In genomic region chr9:107675671-107676301, GRCm38 (mm10) we compare ENCODE assay signal across 9 mouse cellular contexts. TPM values are rescaled to one million over a fixed set of nuclear protein-coding genes. Genes with fewer than 3 reads are reported as not detected.
DNase-seq lines count a peak whose midpoint lies in the region; ATAC-seq lines count a peak whose summit lies in the region.
"Had no signal": no experiment of that assay in that cellular context is flagged by ENCODE, and none has a peak within 500 bp of the region (broad histone marks: within the 10 kb centered on the region; RNA-seq: fewer than 3 reads in every experiment).

No protein-coding gene starts in this region.

- H3K4me1 ChIP-seq in erythroblast, embryonic 14.5 days (ENCODE audit: control insufficient read depth): peaks cover 15% of the 10 kb centered on the region
- H3K4me1 ChIP-seq in embryonic facial prominence, embryonic 10.5 days: peaks cover 27% of the 10 kb centered on the region
- peaks cover 20% of the 10 kb centered on the region for H3K4me1 ChIP-seq in heart, embryonic 10.5 days
- H3K4me1 ChIP-seq in kidney, embryonic 14.5 days (ENCODE audit: control insufficient read depth, insufficient read depth, low read length): peaks cover 11% of the 10 kb centered on the region; the same call in 1 of the 2 replicates
- H3K4me1 ChIP-seq in liver, embryonic 13.5 days (replicated peaks): peaks cover 24% of the 10 kb centered on the region
- 0 out of 2 replicates have a peak, but pooled peaks cover 3% of the 10 kb centered on the region for H3K4me1 ChIP-seq in stomach, embryonic 16.5 days (ENCODE audit: control insufficient read depth, insufficient read depth, low read length)

- H3K27me3 ChIP-seq in erythroblast, embryonic 14.5 days (ENCODE audit: control insufficient read depth): peaks cover 56% of the 10 kb centered on the region
- peaks cover 60% of the 10 kb centered on the region for H3K27me3 ChIP-seq in embryonic facial prominence, embryonic 10.5 days (replicated peaks; ENCODE audit: low read depth, poor library complexity, severe bottlenecking)
- H3K27me3 ChIP-seq in heart, embryonic 10.5 days (ENCODE audit: insufficient read depth, poor library complexity, severe bottlenecking): peaks cover 64% of the 10 kb centered on the region
- peaks cover 24% of the 10 kb centered on the region for H3K27me3 ChIP-seq in kidney, embryonic 14.5 days (ENCODE audit: control insufficient read depth, insufficient read depth, low read length)
- peaks cover 67% of the 10 kb centered on the region for H3K27me3 ChIP-seq in liver, embryonic 13.5 days
- peaks cover 15% of the 10 kb centered on the region for H3K27me3 ChIP-seq in stomach, embryonic 16.5 days (ENCODE audit: control insufficient read depth, insufficient read depth, low read length)
- H3K27me3 ChIP-seq: Patski had no signal

- H3K9me3 ChIP-seq in erythroblast, embryonic 14.5 days (ENCODE audit: control insufficient read depth, low read length): no peaks in the 10 kb centered on the region
- no peaks in the 10 kb centered on the region for H3K9me3 ChIP-seq in embryonic facial prominence, embryonic 10.5 days
- no peaks in the 10 kb centered on the region for H3K9me3 ChIP-seq in heart, embryonic 10.5 days
- no peaks in the 10 kb centered on the region for H3K9me3 ChIP-seq in kidney, embryonic 14.5 days (ENCODE audit: control insufficient read depth, low read length)
- no peaks in the 10 kb centered on the region for H3K9me3 ChIP-seq in liver, embryonic 13.5 days (replicated peaks)
- no peaks in the 10 kb centered on the region for H3K9me3 ChIP-seq in stomach, embryonic 16.5 days (replicated peaks; ENCODE audit: control insufficient read depth, low read length)

- 0 out of 2 replicates have a peak overlapping the region, but pooled peaks have one; percentile 40 for H3K9ac ChIP-seq in kidney, embryonic 14.5 days (ENCODE audit: low read depth, low read length)
- H3K9ac ChIP-seq in liver, embryonic 13.5 days: no peak overlapping the region
- H3K9ac ChIP-seq in stomach, embryonic 16.5 days (ENCODE audit: low read length): peak overlapping the region; percentile 49

- peak; percentile 90 for DNase-seq in embryonic facial prominence, embryonic 10.5 days (ENCODE audit: low spot score)
- peak; percentile 88 for DNase-seq in heart, embryonic 10.5 days (ENCODE audit: low spot score)
- DNase-seq in liver, embryonic 13.5 days: peak; percentile 38
- peak; percentile 82 for DNase-seq in neural tube, embryonic 10.5 days (ENCODE audit: extremely low spot score, low spot score)

- peak overlapping the region; percentile 5 for H3K4me3 ChIP-seq in erythroblast, embryonic 14.5 days (replicated peaks)
- H3K4me3 ChIP-seq in embryonic facial prominence, embryonic 10.5 days: peak overlapping the region; percentile 52
- peak overlapping the region; percentile 55 for H3K4me3 ChIP-seq in heart, embryonic 10.5 days
- peak overlapping the region; percentile 26 for H3K4me3 ChIP-seq in kidney, embryonic 14.5 days (ENCODE audit: low read length)
- peak overlapping the region; percentile 31 for H3K4me3 ChIP-seq in liver, embryonic 13.5 days (replicated peaks)
- peak overlapping the region; percentile 35 for H3K4me3 ChIP-seq in stomach, embryonic 16.5 days (replicated peaks; ENCODE audit: low read length)

- peak overlapping the region; percentile 54 for H3K4me2 ChIP-seq in kidney, embryonic 14.5 days (replicated peaks; ENCODE audit: low read depth, low read length)
- H3K4me2 ChIP-seq in liver, embryonic 13.5 days: peak overlapping the region; percentile 51
- H3K4me2 ChIP-seq in stomach, embryonic 16.5 days (ENCODE audit: low read depth, low read length): peak overlapping the region; percentile 57

- no peaks in the 10 kb centered on the region for H3K36me3 ChIP-seq in erythroblast, embryonic 14.5 days (ENCODE audit: control insufficient read depth)
- H3K36me3 ChIP-seq in embryonic facial prominence, embryonic 10.5 days (replicated peaks): no peaks in the 10 kb centered on the region
- H3K36me3 ChIP-seq in heart, embryonic 10.5 days: no peaks in the 10 kb centered on the region
- H3K36me3 ChIP-seq in kidney, embryonic 14.5 days (ENCODE audit: control insufficient read depth, insufficient read depth, low read length): no peaks in the 10 kb centered on the region
- no peaks in the 10 kb centered on the region for H3K36me3 ChIP-seq in liver, embryonic 13.5 days
- H3K36me3 ChIP-seq in stomach, embryonic 16.5 days (ENCODE audit: control insufficient read depth, insufficient read depth, low read length): no peaks in the 10 kb centered on the region

- H3K27ac ChIP-seq in embryonic facial prominence, embryonic 10.5 days (replicated peaks): no peak overlapping the region; the same call in 1 of the 2 replicates
- peak overlapping the region; percentile 11; the same call in 1 of the 2 replicates for H3K27ac ChIP-seq in heart, embryonic 10.5 days
- H3K27ac ChIP-seq in kidney, embryonic 14.5 days (ENCODE audit: low read depth, low read length): no peak overlapping the region
- H3K27ac ChIP-seq in liver, embryonic 13.5 days: no peak overlapping the region
- no peak overlapping the region for H3K27ac ChIP-seq in stomach, embryonic 16.5 days (ENCODE audit: low read length)

- WGBS in embryonic facial prominence, embryonic 10.5 days: under 1% methylated on average over 39 of the region's 39 CpGs
- under 1% methylated on average over 39 of the region's 39 CpGs for WGBS in heart, embryonic 10.5 days
- WGBS in kidney, embryonic 14.5 days: 1% methylated on average over 39 of the region's 39 CpGs
- 1% methylated on average over 39 of the region's 39 CpGs for WGBS in liver, embryonic 13.5 days (ENCODE audit: insufficient replicate concordance)
- 1% methylated on average over 39 of the region's 39 CpGs for WGBS in stomach, embryonic 16.5 days

- ATAC-seq in erythroblast, adult 5-6 weeks (replicated peaks; ENCODE audit: low FRiP score, poor library complexity, severe bottlenecking): no peak
- peak; percentile 62 for ATAC-seq in kidney, embryonic 14.5 days (ENCODE audit: low FRiP score, low TSS enrichment)
- peak; percentile 24; the same call in 1 of the 2 replicates for ATAC-seq in liver, embryonic 13.5 days (ENCODE audit: low read depth)
- ATAC-seq in stomach, embryonic 16.5 days (ENCODE audit: insufficient read depth, low FRiP score): peak; percentile 38
- ATAC-seq: Patski had no signal

RNA-seq across cellular contexts. Expression of gene Gnat1, which starts 3.7 kb away (rescaled TPM):
- polyA plus RNA-seq in erythroblast, embryonic 14.5 days (2012): not detected in 2 replicates
- total RNA-seq in erythroblast, adult 5-6 weeks (2015; ENCODE audit: low replicate concordance): not detected in 2 replicates
- not detected in 2 replicates for total RNA-seq in erythroblast, adult 5-6 weeks (2017; ENCODE audit: low replicate concordance)
- polyA plus RNA-seq in embryonic facial prominence, embryonic 10.5 days (2016; fragmentation: Nextera tagmentation; extraction: Ambion mirVana): 3.4 and 4.3 TPM in 2 replicates
- 1.2 and 3.2 TPM in 2 replicates for polyA plus RNA-seq in heart, embryonic 10.5 days (2016; fragmentation: Nextera tagmentation; extraction: Ambion mirVana)
- polyA plus RNA-seq in kidney, embryonic 14.5 days (2014; fragmentation: Nextera tagmentation; extraction: Ambion mirVana): 4.7 and 5.3 TPM in 2 replicates
- 1.1 and 1.5 TPM in 2 replicates for polyA plus RNA-seq in liver, embryonic 13.5 days (2015; fragmentation: Nextera tagmentation; extraction: Ambion mirVana)
- polyA plus RNA-seq in stomach, embryonic 16.5 days (2015; fragmentation: Nextera tagmentation; extraction: Ambion mirVana): 0.42 and 2.0 TPM in 2 replicates

RNA-seq across cellular contexts. Expression of gene Slc38a3, which starts 6.5 kb away (rescaled TPM):
- 0.02 and 0.05 TPM in 2 replicates for polyA plus RNA-seq in erythroblast, embryonic 14.5 days (2012)
- total RNA-seq in erythroblast, adult 5-6 weeks (2015; ENCODE audit: low replicate concordance): not detected in 2 replicates
- total RNA-seq in erythroblast, adult 5-6 weeks (2017; ENCODE audit: low replicate concordance): not detected in 2 replicates
- 5.6 and 6.6 TPM in 2 replicates for polyA plus RNA-seq in embryonic facial prominence, embryonic 10.5 days (2016; fragmentation: Nextera tagmentation; extraction: Ambion mirVana)
- 4.2 and 4.5 TPM in 2 replicates for polyA plus RNA-seq in heart, embryonic 10.5 days (2016; fragmentation: Nextera tagmentation; extraction: Ambion mirVana)
- polyA plus RNA-seq in kidney, embryonic 14.5 days (2014; fragmentation: Nextera tagmentation; extraction: Ambion mirVana): 4.8 and 6.5 TPM in 2 replicates
- polyA plus RNA-seq in liver, embryonic 13.5 days (2015; fragmentation: Nextera tagmentation; extraction: Ambion mirVana): 5.4 and 5.9 TPM in 2 replicates
- 13.0 and 15.1 TPM in 2 replicates for polyA plus RNA-seq in stomach, embryonic 16.5 days (2015; fragmentation: Nextera tagmentation; extraction: Ambion mirVana)

RNA-seq across cellular contexts. Expression of gene Sema3f, which starts 34.5 kb away (rescaled TPM):
- 0.08 TPM in 1 of 2 replicates, not detected in the other for polyA plus RNA-seq in erythroblast, embryonic 14.5 days (2012)
- total RNA-seq in erythroblast, adult 5-6 weeks (2015; ENCODE audit: low replicate concordance): not detected in 2 replicates
- not detected in 2 replicates for total RNA-seq in erythroblast, adult 5-6 weeks (2017; ENCODE audit: low replicate concordance)
- polyA plus RNA-seq in embryonic facial prominence, embryonic 10.5 days (2016; fragmentation: Nextera tagmentation; extraction: Ambion mirVana): 13.2 and 21.4 TPM in 2 replicates
- 4.7 and 13.2 TPM in 2 replicates for polyA plus RNA-seq in heart, embryonic 10.5 days (2016; fragmentation: Nextera tagmentation; extraction: Ambion mirVana)
- polyA plus RNA-seq in kidney, embryonic 14.5 days (2014; fragmentation: Nextera tagmentation; extraction: Ambion mirVana): 32.4 and 38.4 TPM in 2 replicates
- 0.93 and 1.0 TPM in 2 replicates for polyA plus RNA-seq in liver, embryonic 13.5 days (2015; fragmentation: Nextera tagmentation; extraction: Ambion mirVana)
- polyA plus RNA-seq in stomach, embryonic 16.5 days (2015; fragmentation: Nextera tagmentation; extraction: Ambion mirVana): 15.1 and 16.8 TPM in 2 replicates

RNA-seq across cellular contexts. Expression of gene Gnai2, which starts 40.6 kb away (rescaled TPM):
- 75.1 and 87.2 TPM in 2 replicates for polyA plus RNA-seq in erythroblast, embryonic 14.5 days (2012)
- 183 and 189 TPM in 2 replicates for total RNA-seq in erythroblast, adult 5-6 weeks (2015; ENCODE audit: low replicate concordance)
- 162 and 183 TPM in 2 replicates for total RNA-seq in erythroblast, adult 5-6 weeks (2017; ENCODE audit: low replicate concordance)
- polyA plus RNA-seq in embryonic facial prominence, embryonic 10.5 days (2016; fragmentation: Nextera tagmentation; extraction: Ambion mirVana): 334 and 363 TPM in 2 replicates
- 359 and 404 TPM in 2 replicates for polyA plus RNA-seq in heart, embryonic 10.5 days (2016; fragmentation: Nextera tagmentation; extraction: Ambion mirVana)
- 386 and 445 TPM in 2 replicates for polyA plus RNA-seq in kidney, embryonic 14.5 days (2014; fragmentation: Nextera tagmentation; extraction: Ambion mirVana)
- polyA plus RNA-seq in liver, embryonic 13.5 days (2015; fragmentation: Nextera tagmentation; extraction: Ambion mirVana): 144 and 163 TPM in 2 replicates
- 308 and 311 TPM in 2 replicates for polyA plus RNA-seq in stomach, embryonic 16.5 days (2015; fragmentation: Nextera tagmentation; extraction: Ambion mirVana)

Comparison
In these comparisons a context has a peak if more than half of its experiments do, and no peak if none do; other contexts are left out.
1. H3K4me3 ChIP-seq: peak in every context shown above with its lines; median percentile 55 in heart, embryonic 10.5 days; 52 in embryonic facial prominence, embryonic 10.5 days; 35 in stomach, embryonic 16.5 days; 31 in liver, embryonic 13.5 days; 26 in kidney, embryonic 14.5 days; 5 in erythroblast, embryonic 14.5 days.
2. DNase-seq: peak in every context shown above with its lines; median percentile 90 in embryonic facial prominence, embryonic 10.5 days; 88 in heart, embryonic 10.5 days; 82 in neural tube, embryonic 10.5 days; 38 in liver, embryonic 13.5 days.